Mouse (Mus musculus) E14TG2a.4 (cell line): ENCODE measurements around the gene Trpc5.
A peak's percentile ranks its signal among the peaks of the same experiment; 100 is the strongest.

ENCODE experiments used
- H3K27me3 ChIP-seq: 2 replicates; pipeline ENCODE4 v1.6.1; 2014; ENCODE audit warnings: low read length, control low read depth; ENCODE audit not compliant: insufficient read depth
- H3K36me3 ChIP-seq: 2 replicates; pipeline ENCODE4 v1.6.1; 2014; ENCODE audit warnings: low read length, control low read depth; ENCODE audit not compliant: insufficient read depth
- H3K4me1 ChIP-seq: replicated peaks from 2 replicates; pipeline ENCODE4 v1.6.1; 2014; ENCODE audit warnings: low read depth, low read length, control low read depth
- H3K4me3 ChIP-seq: replicated peaks from 2 replicates; pipeline ENCODE4 v1.5.1; 2014; ENCODE audit warnings: mild to moderate bottlenecking, low read length
- H3K9me3 ChIP-seq: 2 replicates; pipeline ENCODE4 v1.6.1; 2014; ENCODE audit warnings: low read length, control low read depth
- CTCF ChIP-seq: conservative IDR thresholded peaks from 2 replicates; pipeline ENCODE4 v1.5.1; 2014; ENCODE audit warnings: low read length
- NANOG ChIP-seq: IDR thresholded peaks from 2 replicates; pipeline ENCODE4 v1.6.1; 2014; ENCODE audit warnings: borderline replicate concordance, low read length, mixed read lengths
- POU5F1 ChIP-seq: IDR thresholded peaks from 2 replicates; pipeline ENCODE4 v1.6.1; 2014; ENCODE audit warnings: low read length, borderline replicate concordance

The Trpc5 gene

GRCm38 (mm10) chrX:144420259-144420658 lies 267.7 kb downstream of the Trpc5 start:
- H3K36me3 ChIP-seq, result no peaks in the 10 kb centered on the region
- TF ChIP-seq POU5F1, result no peak
- no peak for TF ChIP-seq NANOG
- TF ChIP-seq CTCF, result no peak
- no peaks in the 10 kb centered on the region for H3K4me1 ChIP-seq
- no peaks in the 10 kb centered on the region for H3K27me3 ChIP-seq
- H3K9me3 ChIP-seq, result no peaks in the 10 kb centered on the region
- no peak overlapping the region for H3K4me3 ChIP-seq

GRCm38 (mm10) chrX:144408036-144408435 lies 279.9 kb downstream of the Trpc5 start:
- no peaks in the 10 kb centered on the region for H3K4me1 ChIP-seq
- H3K4me3 ChIP-seq, result no peak overlapping the region
- TF ChIP-seq CTCF (no peak), NANOG (no peak), POU5F1 (no peak)
- no peaks in the 10 kb centered on the region for H3K27me3 ChIP-seq
- H3K36me3 ChIP-seq, result no peaks in the 10 kb centered on the region
- H3K9me3 ChIP-seq, result no peaks in the 10 kb centered on the region

- no peaks in the 10 kb centered on the region for H3K9me3 ChIP-seq
- no peak for TF ChIP-seq NANOG
- no peak for TF ChIP-seq POU5F1
- TF ChIP-seq CTCF, result peak; percentile 65
- no peak overlapping the region for H3K4me3 ChIP-seq
- H3K27me3 ChIP-seq, result no peaks in the 10 kb centered on the region
- no peaks in the 10 kb centered on the region for H3K4me1 ChIP-seq
- no peaks in the 10 kb centered on the region for H3K36me3 ChIP-seq
These were observed 284.5 kb downstream of the Trpc5 start for GRCm38 (mm10) chrX:144403526-144403925.

GRCm38 (mm10) chrX:144374196-144374595 lies 313.8 kb downstream of the Trpc5 start:
- Histone ChIP-seq H3K36me3 (peaks cover 66% of the 10 kb centered on the region), H3K9me3 (no peaks in the 10 kb centered on the region), H3K27me3 (no peaks in the 10 kb centered on the region), H3K4me1 (no peaks in the 10 kb centered on the region), H3K4me3 (no peak overlapping the region)
- TF ChIP-seq NANOG (no peak), CTCF (no peak), POU5F1 (no peak)

- TF ChIP-seq NANOG (no peak), CTCF (no peak), POU5F1 (no peak)
- no peaks in the 10 kb centered on the region for H3K27me3 ChIP-seq
- H3K9me3 ChIP-seq, result no peaks in the 10 kb centered on the region
- H3K36me3 ChIP-seq, result peaks cover 26% of the 10 kb centered on the region
- H3K4me1 ChIP-seq, result peaks cover 9% of the 10 kb centered on the region; the same call in 1 of the 2 replicates
- H3K4me3 ChIP-seq, result peak overlapping the region; percentile 86
These were observed 349.6 kb downstream of the Trpc5 start for GRCm38 (mm10) chrX:144338355-144338754.

- peaks cover 21% of the 10 kb centered on the region for H3K36me3 ChIP-seq
- TF ChIP-seq NANOG, result peak; percentile 59; the same call in 1 of the 2 replicates
- no peak for TF ChIP-seq CTCF
- TF ChIP-seq POU5F1, result peak; percentile 58; the same call in 1 of the 2 replicates
- H3K27me3 ChIP-seq, result no peaks in the 10 kb centered on the region
- H3K9me3 ChIP-seq, result no peaks in the 10 kb centered on the region
- peaks cover 9% of the 10 kb centered on the region; the same call in 1 of the 2 replicates for H3K4me1 ChIP-seq
- peak overlapping the region; percentile 86 for H3K4me3 ChIP-seq
These were observed 350.0 kb downstream of the Trpc5 start for GRCm38 (mm10) chrX:144337938-144338337.

- Histone ChIP-seq H3K9me3 (no peaks in the 10 kb centered on the region), H3K4me1 (peaks cover 3% of the 10 kb centered on the region; the same call in 1 of the 2 replicates), H3K4me3 (peak overlapping the region; percentile 86), H3K27me3 (no peaks in the 10 kb centered on the region), H3K36me3 (peaks cover 13% of the 10 kb centered on the region)
- TF ChIP-seq POU5F1 (no peak), NANOG (peak; percentile 27; the same call in 1 of the 2 replicates)
These were observed 352.5 kb downstream of the Trpc5 start for GRCm38 (mm10) chrX:144335332-144336015.
